Mouse (Mus musculus): ENCODE data around the gene Gm21797.
"Not testable (repeated sequence)": the region's sequence is repeated elsewhere in the genome, so short reads cannot be mapped to it uniquely, and the experiment has no call there.

The Gm21797 gene

GRCm38 (mm10) chrY:40775665-40776064 lies at the start of gene Gm21797:
Gm21797 (minus strand) TSS chrY:40775765.
- not testable (repeated sequence) for DNase-seq

- not testable (repeated sequence) for DNase-seq
Observed at GRCm38 (mm10) chrY:40804614-40805013, 29.0 kb upstream of the Gm21797 start, which contains the start of gene Gm20795. Gm20795 (plus strand) TSS chrY:40804914.

Measured in right cerebral cortex, adult 18-20 months (tissue).